Mouse (Mus musculus) MEL (cell line): ENCODE measurements around the gene Gm20696.

Source experiments
- BHLHE40 ChIP-seq: IDR thresholded peaks from 2 replicates; pipeline ENCODE4 v1.6.1; 2012; ENCODE audit warnings: low read depth, mild to moderate bottlenecking, inconsistent platforms, low read length, improper control_type of control experiment, borderline replicate concordance
- CTCF ChIP-seq, 3 experiments: IDR thresholded peaks in 2 of 3; conservative IDR thresholded peaks in 1 of 3; 2 replicates each; pipeline ENCODE4 v1.5.1; 2011 to 2012; ENCODE audit warnings: low read length in 3 of 3, low read depth in 2 of 3, mild to moderate bottlenecking in 2 of 3, improper control_type of control experiment in 1 of 3, inconsistent platforms in 1 of 3, mixed read lengths in 1 of 3, moderate library complexity in 1 of 3; ENCODE audit not compliant: control insufficient read depth in 1 of 3, insufficient read depth in 1 of 3, poor library complexity in 1 of 3, severe bottlenecking in 1 of 3
- ETS1 ChIP-seq: IDR thresholded peaks from 2 replicates; pipeline ENCODE4 v1.6.1; 2012; ENCODE audit warnings: low read depth, mild to moderate bottlenecking, inconsistent platforms, low read length, improper control_type of control experiment, moderate library complexity
- MYC ChIP-seq: IDR thresholded peaks from 2 replicates; pipeline ENCODE4 v1.6.1; 2011; ENCODE audit warnings: low read depth, mild to moderate bottlenecking, low read length, improper control_type of control experiment, moderate library complexity
- POLR2A ChIP-seq, 2 experiments: IDR thresholded peaks; 2 replicates each; pipeline ENCODE4 v1.6.1; 2011 to 2012; ENCODE audit warnings: low read length in 2 of 2, mild to moderate bottlenecking in 2 of 2, control low read depth in 1 of 2, improper control_type of control experiment in 1 of 2, low read depth in 1 of 2, moderate library complexity in 1 of 2; ENCODE audit not compliant: control insufficient read depth in 1 of 2, insufficient read depth in 1 of 2, poor library complexity in 1 of 2
- TBP ChIP-seq: IDR thresholded peaks from 2 replicates; pipeline ENCODE4 v1.8.0; 2011; ENCODE audit warnings: low read depth, low read length, improper control_type of control experiment
- UBTF ChIP-seq: IDR thresholded peaks from 2 replicates; pipeline ENCODE4 v1.6.1; 2012; ENCODE audit warnings: low read depth, mild to moderate bottlenecking, inconsistent platforms, low read length, improper control_type of control experiment, moderate library complexity, borderline replicate concordance; ENCODE audit not compliant: insufficient read depth
- ZC3H11A ChIP-seq: IDR thresholded peaks from 2 replicates; pipeline ENCODE4 v1.6.1; 2012; ENCODE audit warnings: low read depth, mild to moderate bottlenecking, inconsistent platforms, low read length, improper control_type of control experiment
- ZNF384 ChIP-seq: IDR thresholded peaks from 2 replicates; pipeline ENCODE4 v1.6.1; 2012; ENCODE audit warnings: low read depth, mild to moderate bottlenecking, inconsistent platforms, low read length, improper control_type of control experiment

DNA sequence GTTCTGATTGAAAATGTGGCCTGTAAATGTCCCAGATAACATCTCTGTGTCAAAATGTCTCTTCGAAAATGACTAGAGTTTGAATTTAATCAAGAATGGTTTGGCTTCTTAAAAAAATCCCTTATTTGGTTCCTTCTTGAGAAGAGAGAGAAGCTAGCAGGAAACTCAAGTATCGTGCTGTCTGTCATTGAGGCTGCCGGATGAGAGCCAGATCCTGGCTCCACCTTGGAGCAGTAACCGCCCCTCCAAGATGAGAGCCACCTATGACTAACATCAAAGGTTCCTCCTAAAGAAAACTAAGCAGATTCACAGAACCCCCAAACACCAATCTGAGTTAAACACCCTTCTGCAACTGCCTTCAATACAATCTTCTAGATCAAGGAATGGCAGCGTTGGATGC lies 369.1 kb downstream of the Gm20696 start:
- TF ChIP-seq CTCF (IDR thresholded peaks at IDR 0.05 in 2 of 3, conservative IDR thresholded peaks at IDR 0.05 in 1 of 3; ENCODE audit: control insufficient read depth in 1 of 3, insufficient read depth in 1 of 3, low read depth in 2 of 3, low read length in 3 of 3, poor library complexity in 1 of 3, severe bottlenecking in 1 of 3): no peak
- no peak for TF ChIP-seq POLR2A (IDR thresholded peaks at IDR 0.05; ENCODE audit: control insufficient read depth in 1 of 2, insufficient read depth in 1 of 2, low read depth in 1 of 2, low read length in 2 of 2, poor library complexity in 1 of 2)
- TF ChIP-seq ETS1: no peak
- no peak for TF ChIP-seq TBP
- TF ChIP-seq MYC: no peak
- no peak for TF ChIP-seq ZC3H11A
- no peak for TF ChIP-seq ZNF384
- TF ChIP-seq BHLHE40: no peak
- TF ChIP-seq UBTF: no peak
